Mouse (Mus musculus) right cerebral cortex, postnatal 4 days (tissue): ENCODE data around the gene Tbc1d4.
"Not testable (repeated sequence)": the region's sequence is repeated elsewhere in the genome, so short reads cannot be mapped to it uniquely, and the experiment has no call there.

Source experiments
- DNase-seq: peaks from one replicate; pipeline ENCODE4 v3.0.0-alpha.2; 2022

Tbc1d4 gene

DNA sequence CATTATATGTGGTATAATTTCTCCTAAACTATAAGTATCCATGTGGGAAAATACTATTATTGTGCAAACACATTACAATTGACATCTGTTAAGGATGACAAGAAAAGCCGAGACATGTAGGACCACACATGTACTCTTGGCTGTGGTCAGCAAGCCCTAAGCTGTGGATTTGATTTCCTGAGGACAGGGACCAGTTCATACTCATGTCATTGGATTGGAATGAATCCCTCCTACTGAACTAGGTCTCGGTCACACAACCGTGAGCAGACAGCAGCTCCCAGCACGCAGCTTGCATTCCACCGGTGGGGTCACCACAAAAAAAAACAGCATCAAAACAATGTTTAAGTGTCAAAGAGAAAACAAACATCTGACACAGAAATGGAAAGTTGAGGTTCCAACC, 15.0 kb downstream of the Tbc1d4 start:
- DNase-seq: no peak

DNA sequence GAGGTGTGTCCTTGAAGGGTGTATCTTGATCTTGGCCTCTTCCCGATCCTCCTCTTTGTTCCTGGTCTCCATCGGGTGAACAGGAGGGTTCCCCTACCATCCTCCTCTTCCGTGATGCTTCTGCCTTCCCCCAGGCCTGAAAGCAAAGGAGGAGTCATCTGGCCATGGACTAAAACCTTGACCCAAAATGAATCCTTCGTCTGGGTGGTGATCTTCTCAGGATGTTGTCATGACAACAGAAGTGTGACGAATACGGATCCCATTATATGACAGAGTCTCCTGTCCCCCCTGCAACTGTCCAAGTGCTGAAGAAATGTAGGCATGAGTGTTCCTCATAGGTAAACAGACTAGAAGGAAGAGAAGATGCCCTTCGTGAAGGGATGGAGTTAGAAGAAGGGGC, 15.7 kb downstream of the Tbc1d4 start:
- no peak for DNase-seq

DNA sequence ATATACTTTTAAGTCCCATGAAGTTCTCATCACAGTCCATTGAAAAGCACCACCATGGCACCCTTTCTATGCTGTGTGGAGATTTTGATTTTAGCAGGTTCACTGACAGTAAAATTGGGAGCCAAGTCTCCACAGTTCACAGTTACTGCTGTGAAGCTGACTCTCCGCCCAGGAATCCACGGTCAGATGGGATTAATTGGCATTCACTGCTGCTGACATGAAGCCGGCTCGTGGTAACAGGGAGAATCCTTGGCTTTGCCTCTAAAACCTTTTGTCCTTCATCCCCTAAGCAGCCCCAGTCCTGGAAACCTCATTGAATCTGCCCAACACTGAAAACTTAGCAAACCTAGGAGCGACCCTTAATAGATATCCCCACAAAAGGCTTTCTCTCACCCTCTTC, 17.9 kb downstream of the Tbc1d4 start:
- DNase-seq: no peak

DNA sequence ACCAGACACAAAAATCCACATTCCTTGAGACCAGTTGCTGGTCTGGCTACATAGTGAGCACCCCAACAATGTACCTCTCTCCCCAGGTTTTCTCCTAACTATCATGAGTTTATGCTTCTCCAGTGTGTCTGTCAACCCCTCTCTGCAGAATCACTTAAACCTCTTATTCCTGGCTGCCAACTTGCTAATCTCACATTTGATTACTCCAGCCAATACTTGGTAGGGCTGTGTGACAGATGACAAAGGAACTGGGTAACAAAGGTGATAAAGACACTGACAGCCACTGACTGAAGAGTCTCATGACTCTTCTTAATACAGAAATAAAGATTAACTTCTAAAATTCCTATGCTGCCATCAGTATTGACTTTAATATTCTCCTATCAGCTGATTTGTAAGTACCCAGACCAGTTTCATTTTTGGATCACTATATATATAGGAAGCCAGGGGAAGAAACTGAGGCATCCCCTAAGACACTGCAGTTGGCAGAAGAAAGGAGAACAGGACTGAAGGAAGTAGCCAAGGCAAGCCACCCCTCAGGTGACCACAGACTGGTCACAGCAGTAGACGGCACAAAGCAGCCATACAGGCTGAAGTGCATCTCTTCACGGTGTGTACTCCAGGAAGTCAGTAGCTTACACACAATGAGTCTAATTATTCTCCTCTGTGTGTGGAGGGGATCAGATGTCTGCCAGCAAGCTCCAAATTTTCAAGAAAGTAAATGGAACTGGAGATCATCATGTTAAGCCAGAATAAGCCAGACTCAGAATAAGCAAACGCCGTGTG, 20.6 kb downstream of the Tbc1d4 start:
- not testable (repeated sequence) for DNase-seq

DNA sequence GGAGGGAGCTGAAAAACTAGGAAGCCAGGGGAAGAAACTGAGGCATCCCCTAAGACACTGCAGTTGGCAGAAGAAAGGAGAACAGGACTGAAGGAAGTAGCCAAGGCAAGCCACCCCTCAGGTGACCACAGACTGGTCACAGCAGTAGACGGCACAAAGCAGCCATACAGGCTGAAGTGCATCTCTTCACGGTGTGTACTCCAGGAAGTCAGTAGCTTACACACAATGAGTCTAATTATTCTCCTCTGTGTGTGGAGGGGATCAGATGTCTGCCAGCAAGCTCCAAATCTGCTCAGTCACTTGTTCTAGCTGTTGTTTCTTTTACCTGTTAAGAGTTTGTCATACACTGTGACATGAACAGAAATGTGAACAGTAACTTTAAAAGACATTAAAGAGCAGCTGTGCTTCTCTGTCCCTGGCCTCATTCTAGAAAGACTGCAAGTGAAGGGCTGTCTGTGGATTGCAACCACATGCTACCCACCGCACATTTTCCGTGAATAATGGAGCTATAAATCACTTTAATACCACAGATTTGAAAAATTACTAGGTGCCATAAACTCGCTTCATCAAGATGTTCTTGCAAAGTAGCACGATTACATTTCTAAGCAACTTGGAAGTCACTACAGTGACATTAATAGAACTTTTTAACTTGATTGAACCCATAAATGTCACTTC, 21.5 kb downstream of the Tbc1d4 start:
- not testable (repeated sequence) for DNase-seq

DNA sequence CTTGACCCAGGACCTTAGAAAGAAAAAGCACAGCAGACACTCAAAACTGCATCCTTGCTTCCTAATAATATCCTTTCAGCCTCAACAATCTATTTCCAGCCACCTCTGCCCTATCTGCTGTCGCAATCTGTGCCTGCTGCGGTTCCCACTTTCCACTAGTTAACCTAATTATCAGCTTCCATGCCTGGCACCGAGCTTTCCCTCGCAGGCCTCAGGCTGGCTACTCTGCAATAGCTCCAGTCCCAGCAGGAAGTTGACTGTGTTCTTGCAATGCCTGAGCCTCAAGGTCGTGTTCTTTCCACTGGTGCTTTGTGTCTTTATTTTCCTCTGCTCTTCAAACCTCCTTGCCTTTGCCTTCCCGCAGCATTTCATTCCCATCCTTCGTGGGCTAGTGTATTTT, 22.9 kb downstream of the Tbc1d4 start:
- no peak for DNase-seq

DNA sequence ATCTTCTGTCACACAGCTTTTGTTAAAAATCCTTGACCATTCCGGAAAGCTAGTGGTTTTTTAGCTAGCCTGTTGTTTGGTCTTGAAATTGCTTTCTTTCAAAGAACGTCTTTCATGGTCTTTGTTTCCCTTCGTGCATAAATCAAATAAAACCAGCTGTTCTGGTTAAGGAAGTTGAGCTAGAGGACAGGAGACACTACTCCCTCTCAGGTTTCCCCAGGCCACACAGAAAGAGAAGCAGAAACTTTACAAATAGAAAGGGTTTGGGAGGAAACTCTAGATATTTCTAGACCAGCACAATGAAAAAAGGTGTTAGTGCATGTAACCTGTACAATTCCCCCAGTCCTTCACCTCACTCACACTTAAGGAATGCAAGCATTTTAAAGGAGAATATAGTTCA, 33.3 kb downstream of the Tbc1d4 start:
- DNase-seq: no peak

DNA sequence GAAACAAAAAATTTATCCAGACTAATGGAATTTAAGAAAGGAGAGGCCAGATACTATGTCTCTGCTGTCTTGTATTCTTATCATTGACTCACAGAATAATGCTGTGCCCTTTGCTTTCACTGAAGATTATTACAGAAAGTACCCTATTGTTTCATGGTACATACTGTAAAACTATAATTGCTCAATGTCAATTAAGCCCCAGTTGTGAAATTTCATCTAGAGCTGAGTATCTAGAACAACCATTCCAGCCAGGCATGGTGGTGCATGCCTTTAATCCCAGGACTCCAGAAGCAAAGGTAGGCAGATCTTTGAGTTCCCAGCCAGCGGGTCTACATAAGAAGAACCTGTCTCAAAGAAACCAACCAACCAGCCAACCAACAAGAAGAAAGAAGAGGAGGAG, 34.5 kb downstream of the Tbc1d4 start:
- no peak for DNase-seq

DNA sequence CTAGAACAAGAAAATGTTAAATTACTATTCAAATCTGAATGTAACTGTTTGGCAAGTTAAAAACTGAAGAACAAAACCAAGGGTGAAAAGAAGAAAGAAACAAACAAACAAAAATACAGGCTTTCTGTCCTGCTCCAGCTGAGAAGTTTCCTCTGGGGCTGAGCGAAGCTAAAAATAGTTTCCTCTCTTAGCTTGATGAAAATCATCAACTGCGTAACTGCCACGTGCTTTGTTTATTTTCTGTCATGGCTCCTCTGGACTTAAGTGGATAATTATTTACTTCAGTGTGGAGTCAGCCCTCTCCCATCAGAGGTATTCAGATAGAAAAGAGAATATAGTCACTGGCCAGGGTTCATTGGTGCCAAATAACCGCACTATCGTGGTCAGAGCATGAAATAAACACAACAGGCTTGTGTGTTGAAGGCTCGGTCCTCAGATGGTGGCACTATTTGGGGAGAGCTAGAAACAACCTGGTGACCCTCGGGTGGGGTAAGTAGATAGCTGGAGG, 35.8 kb downstream of the Tbc1d4 start:
- no peak for DNase-seq

DNA sequence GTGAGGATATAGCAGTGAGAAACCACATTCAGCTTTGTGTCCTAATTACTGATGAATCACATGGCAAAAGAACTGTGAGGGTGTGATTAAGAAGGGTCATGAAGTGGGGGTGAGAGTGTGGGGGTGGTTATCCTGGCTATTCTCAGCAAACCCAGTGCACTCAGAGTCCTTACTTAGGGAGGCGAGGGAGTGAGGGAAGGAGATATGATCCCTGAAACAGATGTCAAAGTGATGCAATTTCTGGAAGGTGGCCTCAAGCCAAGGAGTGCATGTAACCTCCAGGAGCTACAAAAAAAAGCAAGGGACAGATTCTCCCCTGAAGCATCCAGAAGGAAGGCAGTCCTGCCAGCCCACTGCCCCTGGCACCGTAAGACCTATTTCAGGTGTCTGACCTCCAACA, 40.2 kb downstream of the Tbc1d4 start:
- DNase-seq: no peak

DNA sequence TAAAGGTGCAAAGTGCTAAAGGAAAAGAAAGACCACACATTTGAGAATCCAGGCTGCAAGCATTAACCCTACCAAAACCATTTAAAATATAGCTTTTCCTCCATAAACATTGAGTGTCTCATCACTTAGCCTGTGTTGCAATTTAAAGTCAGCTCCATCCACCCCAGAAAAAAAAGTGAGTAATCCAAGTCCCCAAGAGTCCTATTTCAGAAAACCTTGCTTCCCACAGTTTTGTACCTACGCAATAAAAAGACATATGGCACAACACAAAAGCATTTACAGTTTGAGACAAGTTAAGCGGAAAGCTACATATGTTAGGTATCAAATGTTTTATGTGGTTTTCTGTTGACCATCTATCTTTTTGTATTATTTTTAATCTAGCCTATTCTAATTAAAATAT, 42.3 kb downstream of the Tbc1d4 start:
- DNase-seq: no peak

DNA sequence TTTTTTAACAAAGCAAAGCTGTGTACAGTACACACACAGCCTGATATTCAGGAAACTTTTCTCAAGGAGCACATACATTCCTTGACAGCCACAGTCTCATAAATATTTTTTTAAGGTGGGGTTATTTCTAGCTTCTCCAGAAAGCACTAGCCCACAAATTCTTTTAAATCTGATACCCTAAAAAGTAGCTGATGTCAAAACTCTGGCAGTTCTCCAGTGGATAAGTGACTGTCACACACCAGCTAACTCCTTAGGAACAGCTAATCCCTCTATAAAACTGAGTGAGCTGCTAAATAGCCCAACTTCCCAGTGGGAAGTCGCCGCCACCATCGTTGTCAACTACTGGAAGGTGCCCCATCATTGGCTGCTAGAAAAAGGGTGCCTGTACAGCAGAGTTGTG, 43.3 kb downstream of the Tbc1d4 start:
- no peak for DNase-seq

DNA sequence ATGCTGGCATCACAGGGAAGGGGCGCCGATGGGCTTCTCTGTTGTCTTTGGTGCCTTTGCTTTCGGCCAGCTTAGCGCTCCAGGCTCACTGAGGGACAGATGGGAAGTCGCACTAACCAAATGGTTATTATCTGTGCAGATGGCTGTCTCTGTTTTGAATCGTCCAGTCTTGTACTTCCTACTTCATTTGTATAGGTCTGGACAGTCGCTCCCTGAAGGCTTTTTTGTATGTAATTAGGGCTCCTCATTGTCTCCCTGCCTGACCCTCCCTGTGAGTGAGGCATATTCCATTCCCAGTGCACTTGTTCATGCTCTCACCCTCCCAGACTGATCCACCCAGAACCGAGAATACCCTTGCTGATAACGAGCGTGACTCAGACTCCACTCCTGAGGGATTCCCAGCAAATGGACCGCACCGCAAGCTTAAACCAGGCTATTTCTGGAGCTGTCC, 47.7 kb downstream of the Tbc1d4 start:
- no peak for DNase-seq

DNA sequence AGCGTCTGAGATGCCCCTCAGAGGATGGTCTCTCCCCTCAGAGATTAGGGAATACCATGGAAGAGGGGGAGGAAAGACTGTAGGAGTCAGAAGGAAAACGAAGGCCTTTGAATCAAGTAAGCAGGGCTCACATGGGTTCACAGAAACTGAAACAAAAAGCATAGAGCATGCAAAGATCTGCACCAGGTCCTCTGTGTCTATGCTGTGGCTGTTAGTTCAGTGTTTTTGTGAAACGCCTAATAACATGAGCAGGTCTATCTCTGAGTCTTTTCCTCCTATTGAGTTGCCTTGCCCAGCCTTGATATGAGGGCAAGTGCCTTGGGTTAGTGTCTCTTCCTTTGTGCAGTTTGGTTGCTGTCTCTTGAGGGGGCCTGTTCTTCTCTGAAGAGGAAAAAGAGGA, 49.5 kb downstream of the Tbc1d4 start:
- no peak for DNase-seq

DNA sequence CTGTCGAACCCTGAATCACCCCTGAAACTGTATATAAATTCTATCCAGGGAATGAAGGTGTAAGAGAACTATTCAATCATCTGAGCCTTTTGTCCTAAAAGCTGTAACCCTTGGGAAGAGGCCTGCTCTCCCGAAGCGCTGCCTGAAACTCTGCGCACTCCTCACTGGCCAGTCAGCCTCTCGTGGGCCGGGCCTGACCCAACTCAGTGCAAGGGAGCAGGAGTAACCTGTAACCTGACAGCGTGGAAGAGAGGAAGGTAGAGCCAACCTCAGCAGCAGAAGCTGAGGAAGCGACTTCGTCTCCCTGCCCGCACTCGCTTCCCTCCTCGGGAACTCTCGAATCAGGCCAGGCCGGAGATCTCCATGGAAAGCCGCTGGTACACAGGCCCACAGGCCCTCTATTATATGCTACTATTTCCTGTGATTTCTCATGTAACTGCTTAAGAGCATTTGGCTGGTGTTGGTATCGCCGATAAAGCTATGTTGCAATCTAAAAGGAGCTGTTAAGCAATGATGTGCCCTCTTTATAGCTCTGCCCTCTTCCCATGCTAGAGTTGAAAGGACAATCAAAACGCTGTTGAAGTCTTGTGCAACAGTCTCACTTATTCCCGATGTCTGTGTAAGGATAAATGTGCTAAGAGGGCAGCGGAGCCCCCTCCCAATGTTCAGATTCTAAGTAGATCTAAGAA, 60.0 kb downstream of the Tbc1d4 start:
- no peak for DNase-seq

DNA sequence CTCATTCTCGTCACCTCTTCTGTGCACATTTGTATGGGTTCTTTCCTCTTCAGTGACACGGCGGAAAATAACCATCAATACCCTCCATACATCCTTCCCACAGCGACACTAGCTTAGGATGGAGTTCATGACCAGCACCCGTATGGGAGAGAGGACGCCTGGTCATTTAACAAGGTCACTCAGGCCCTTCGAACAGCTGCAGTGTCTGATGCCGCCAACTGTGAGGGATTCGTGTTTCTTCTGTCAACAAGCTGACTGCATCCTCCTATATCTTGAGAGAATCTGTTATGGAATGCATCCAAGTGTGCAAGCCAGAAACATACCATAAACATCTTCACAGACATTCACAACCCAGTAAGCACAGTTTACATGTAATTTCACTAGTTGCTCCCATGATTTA, 67.1 kb downstream of the Tbc1d4 start:
- DNase-seq: no peak

DNA sequence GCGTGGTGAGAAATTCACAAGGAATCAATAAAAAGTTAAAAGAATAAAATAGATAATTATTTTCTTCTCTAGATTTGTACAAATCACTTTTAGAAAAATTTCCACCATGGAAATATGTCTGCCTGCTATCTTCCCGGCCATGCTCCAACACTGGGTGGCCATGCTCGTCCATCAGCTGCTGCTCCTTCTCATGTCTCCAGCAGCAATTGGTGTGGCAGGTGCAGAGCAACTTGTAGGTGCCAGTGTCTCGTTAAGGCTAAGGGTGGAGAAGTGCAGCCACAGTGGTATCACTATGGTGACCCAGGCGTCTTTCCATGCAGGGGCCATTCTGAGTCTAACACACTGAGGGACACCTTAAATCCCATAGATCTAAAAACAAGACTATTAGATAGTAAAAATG, 67.8 kb downstream of the Tbc1d4 start:
- DNase-seq: no peak

DNA sequence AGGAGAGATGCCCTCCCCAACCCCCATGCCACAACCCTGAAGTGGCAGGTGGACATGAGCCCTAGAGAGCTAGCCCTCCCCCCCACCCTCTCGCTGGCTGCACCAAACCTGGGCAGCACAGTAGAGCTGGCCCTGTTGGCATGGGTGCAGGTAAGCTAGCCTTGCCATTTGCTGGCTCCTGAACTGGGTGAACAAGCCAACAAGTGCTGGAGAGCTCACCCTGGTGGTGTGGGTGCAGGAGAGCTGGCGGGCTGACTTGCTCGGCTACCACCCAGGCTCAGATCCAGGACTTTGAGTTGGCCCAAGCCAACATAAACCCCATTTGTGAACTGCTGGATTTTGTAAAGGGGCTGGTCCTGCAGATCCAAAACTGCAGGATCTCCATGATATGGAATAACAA, 68.5 kb downstream of the Tbc1d4 start:
- no peak for DNase-seq

DNA sequence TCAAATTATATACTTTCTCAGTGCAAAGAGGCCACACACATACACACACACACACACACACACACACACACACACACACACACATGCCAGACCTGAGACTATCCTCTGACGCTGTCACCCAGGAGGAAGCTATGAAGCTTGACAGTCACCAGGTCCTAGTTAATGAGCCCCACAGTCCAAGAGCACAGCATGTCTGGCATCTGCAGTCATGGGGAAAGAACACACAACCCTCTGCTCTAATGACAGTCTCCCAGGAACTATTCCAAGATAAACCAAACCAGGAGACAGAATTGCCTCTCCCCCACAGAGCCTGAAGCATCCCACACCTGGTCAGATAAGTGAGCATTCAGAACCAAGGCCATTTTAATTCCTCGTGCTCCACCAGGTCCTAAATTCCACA, 71.1 kb downstream of the Tbc1d4 start:
- DNase-seq: no peak

DNA sequence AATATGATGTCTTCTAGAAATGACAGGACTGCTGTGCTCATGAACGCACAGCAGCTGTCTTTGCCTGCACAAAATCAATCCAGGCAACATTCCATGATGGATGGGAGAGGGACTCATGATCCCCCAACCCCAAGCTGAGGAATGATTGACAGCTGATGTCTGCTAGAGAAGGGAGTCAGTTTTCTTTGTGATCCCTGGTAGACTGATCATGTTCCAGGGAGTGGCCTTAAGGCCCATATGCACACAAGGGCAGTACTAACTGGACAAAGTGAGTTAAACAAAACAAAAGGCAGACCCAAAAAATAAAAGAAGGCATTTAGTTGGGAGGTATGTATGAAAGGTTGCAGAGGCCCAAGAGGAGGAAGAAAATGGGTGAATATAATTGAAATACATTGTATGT, 71.6 kb downstream of the Tbc1d4 start:
- DNase-seq: no peak

DNA sequence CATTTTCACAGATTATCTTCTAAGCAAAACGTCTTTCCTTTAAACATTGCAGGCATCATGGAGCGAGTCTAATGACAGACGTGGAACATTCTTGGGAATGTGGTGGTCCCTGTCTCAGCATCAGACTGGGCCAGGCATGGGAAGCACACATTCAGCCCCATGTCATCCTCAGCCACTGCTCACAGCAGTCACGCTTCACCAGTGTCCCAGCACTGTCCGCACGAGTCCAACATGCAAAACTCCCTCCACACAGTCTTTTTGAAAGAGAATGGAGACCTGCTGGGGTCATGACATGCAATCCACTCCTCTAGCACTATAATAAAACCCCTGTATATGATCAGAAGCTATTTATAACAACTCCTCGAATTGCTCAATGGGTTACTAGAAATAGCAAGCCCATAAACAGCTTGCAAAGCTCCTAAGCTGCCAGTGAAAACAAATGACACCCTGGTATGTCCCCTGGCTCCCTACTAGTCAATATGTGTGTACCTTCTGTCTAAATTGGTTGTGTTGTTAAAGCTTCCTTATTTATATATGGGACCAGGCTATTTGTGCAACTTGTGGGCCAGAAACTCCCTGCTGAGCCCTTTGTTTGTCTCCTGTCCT, 76.8 kb downstream of the Tbc1d4 start:
- DNase-seq: no peak

DNA sequence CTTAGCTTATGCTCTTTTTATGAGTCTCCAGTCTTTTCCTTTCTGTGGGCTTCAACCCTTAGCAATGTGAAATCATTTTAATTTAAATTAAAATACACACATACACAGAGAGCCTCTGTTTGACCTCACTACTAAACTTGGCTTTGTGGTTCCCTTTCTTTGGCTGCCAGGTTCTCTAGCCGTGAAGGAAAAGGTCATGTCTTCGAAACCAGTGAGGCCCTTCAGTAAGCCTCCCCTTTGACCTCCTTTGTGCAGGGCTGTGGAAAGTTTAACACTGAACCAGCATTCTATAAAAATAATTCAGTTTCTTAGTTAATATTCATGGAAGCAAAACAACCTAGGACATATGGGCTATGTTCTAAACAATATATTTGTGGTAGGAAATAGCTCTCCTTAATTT, 78.5 kb downstream of the Tbc1d4 start:
- no peak for DNase-seq

DNA sequence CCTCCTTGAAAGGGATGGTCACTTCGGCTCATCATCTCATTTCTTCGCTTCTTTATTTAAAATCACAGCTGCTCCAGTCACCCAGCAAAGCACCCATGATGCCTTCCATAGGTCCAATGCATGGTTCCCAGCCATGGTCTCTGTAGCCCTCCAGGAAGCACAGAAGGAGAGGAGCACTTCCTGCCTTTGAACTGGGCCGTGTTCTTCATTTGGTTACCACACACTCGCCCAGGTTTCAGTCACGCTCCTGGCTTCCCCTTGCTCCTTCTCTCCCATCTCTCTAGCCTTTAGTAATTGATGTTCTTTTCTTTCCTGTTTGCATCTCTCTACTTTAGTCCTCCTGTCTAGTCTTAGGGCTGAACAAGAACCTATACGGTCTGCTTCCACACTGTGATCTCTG, 79.8 kb downstream of the Tbc1d4 start:
- DNase-seq: no peak
